In genomic region chr17:50173776-50174175, GRCm38 (mm10) we compare ENCODE assay signal across 23 mouse cellular contexts.
"Had no signal": no experiment of that assay in that cellular context is flagged by ENCODE, and none has a peak within 500 bp of the region (broad histone marks: within the 10 kb centered on the region; RNA-seq: fewer than 3 reads in every experiment).

No protein-coding gene starts in this region.

- ATAC-seq: intestine, postnatal 0 days; midbrain, embryonic 15.5 days had no signal

- H3K4me2 ChIP-seq: limb, embryonic 12.5 days; limb, embryonic 15.5 days; liver, embryonic 11.5 days; midbrain, embryonic 12.5 days; midbrain, embryonic 15.5 days; neural tube, embryonic 13.5 days; stomach, embryonic 15.5 days had no signal

- H3K4me1 ChIP-seq: midbrain, embryonic 12.5 days; stomach, embryonic 15.5 days had no signal

- H3K36me3 ChIP-seq: limb, embryonic 12.5 days; midbrain, embryonic 12.5 days; midbrain, embryonic 15.5 days; neural tube, embryonic 13.5 days; stomach, embryonic 15.5 days had no signal

- DNase-seq: kidney, adult 2 months; kidney, postnatal 25 days; layer of hippocampus, adult 9-11 months; layer of hippocampus, postnatal 36 days; left cerebral cortex, postnatal 4 days; lung, adult 2 months; lung, postnatal 14 days; lung, postnatal 4 days; retina, postnatal 1 day; right cerebral cortex, postnatal 25 days had no signal

- H3K27ac ChIP-seq: kidney, postnatal 0 days; layer of hippocampus, adult 2 months; left cerebral cortex, adult 2 months; limb, embryonic 12.5 days; limb, embryonic 15.5 days; liver, embryonic 14.5 days; midbrain, embryonic 12.5 days; midbrain, embryonic 15.5 days; neural tube, embryonic 13.5 days; stomach, embryonic 15.5 days had no signal

- H3K27me3 ChIP-seq: limb, embryonic 12.5 days; limb, embryonic 15.5 days; midbrain, embryonic 12.5 days; midbrain, embryonic 15.5 days; neural tube, embryonic 13.5 days; stomach, embryonic 15.5 days had no signal

- H3K9me3 ChIP-seq: limb, embryonic 15.5 days; midbrain, embryonic 15.5 days; neural tube, embryonic 13.5 days; stomach, embryonic 15.5 days had no signal

- H3K4me3 ChIP-seq: layer of hippocampus, adult 2 months; left cerebral cortex, adult 2 months; limb, embryonic 12.5 days; limb, embryonic 15.5 days; midbrain, embryonic 12.5 days; midbrain, embryonic 15.5 days; myocyte; neural tube, embryonic 13.5 days; stomach, embryonic 15.5 days had no signal

- H3K9ac ChIP-seq: limb, embryonic 12.5 days; limb, embryonic 15.5 days; liver, embryonic 14.5 days; midbrain, embryonic 12.5 days; midbrain, embryonic 15.5 days; neural tube, embryonic 13.5 days; stomach, embryonic 15.5 days had no signal
